Mouse (Mus musculus) G1E (cell line): Measurements from ENCODE around the gene Camkv.

Source experiments
- CTCF ChIP-seq: IDR thresholded peaks from 2 replicates; pipeline ENCODE4 v1.5.1; 2012; ENCODE audit warnings: low read depth, low read length, inconsistent platforms, mixed read lengths
- GATA1 ChIP-seq: IDR thresholded peaks from 2 replicates; pipeline ENCODE4 v1.6.1; 2012; ENCODE audit warnings: borderline replicate concordance, low read length, inconsistent platforms, mixed read lengths
- GATA2 ChIP-seq: IDR thresholded peaks from 2 replicates; pipeline ENCODE4 v1.6.1; 2012; ENCODE audit warnings: low read depth, low read length, inconsistent platforms, borderline replicate concordance
- POLR2AphosphoS5 ChIP-seq: IDR thresholded peaks from 2 replicates; pipeline ENCODE4 v1.6.1; 2012; ENCODE audit warnings: low read depth, low read length, inconsistent platforms; ENCODE audit not compliant: insufficient replicate concordance
- TAL1 ChIP-seq: conservative IDR thresholded peaks from 2 replicates; pipeline ENCODE4 v1.6.1; 2012; ENCODE audit warnings: low read depth, low read length, inconsistent platforms, mixed read lengths

GRCm38 (mm10) chr9:107890260-107890659 lies 45.2 kb upstream of the Camkv start:
- no peak for TF ChIP-seq CTCF
- no peak for TF ChIP-seq GATA1
- no peak for TF ChIP-seq GATA2
- no peak for TF ChIP-seq TAL1
- TF ChIP-seq POLR2AphosphoS5: no peak
